In the genomic region with DNA sequence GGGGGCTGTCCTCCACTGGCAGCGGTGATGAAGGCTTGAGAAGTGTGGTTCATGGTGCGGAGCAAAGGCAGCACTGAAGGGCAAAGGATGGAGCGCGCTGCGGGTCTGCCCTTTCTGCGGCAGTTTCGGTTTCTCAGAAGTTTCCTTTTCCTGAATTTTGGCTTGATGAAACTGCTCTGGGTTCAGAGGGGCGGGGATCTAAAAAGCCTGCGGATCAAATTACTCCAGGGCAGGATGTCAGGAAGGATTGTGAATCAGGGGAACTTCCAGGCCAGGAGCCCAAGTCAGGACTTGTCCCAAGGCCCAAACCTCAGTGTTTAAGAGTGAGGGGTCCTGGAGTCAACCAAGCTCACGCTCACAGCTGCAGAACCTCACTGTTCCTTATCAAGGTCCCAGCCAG, we compare ENCODE assay signal across 8 mouse cellular contexts. TPM values are rescaled to one million over a fixed set of nuclear protein-coding genes. Genes with fewer than 3 reads are reported as not detected.
A peak's percentile ranks its signal among the peaks of the same experiment; 100 is the strongest.
DNase-seq lines count a peak whose midpoint lies in the region; ATAC-seq and TF ChIP-seq lines count a peak whose summit lies in the region.

A gene (minus strand): TSS at position 178 of the 400 bp plus-strand sequence.

- H3K4me3 ChIP-seq in C2C12 (ENCODE audit: insufficient read depth, poor library complexity, severe bottlenecking), result peak within 1 kb of the TSS; percentile 59
- H3K4me3 ChIP-seq in forebrain, embryonic 12.5 days (replicated peaks), result no peak within 1 kb of the TSS
- peak within 1 kb of the TSS; percentile 53 for H3K4me3 ChIP-seq in limb, embryonic 10.5 days
- peak within 1 kb of the TSS; percentile 29 for H3K4me3 ChIP-seq in midbrain, embryonic 10.5 days

- H3K9ac ChIP-seq in forebrain, embryonic 12.5 days, result no peak within 1 kb of the TSS

- WGBS in forebrain, embryonic 12.5 days, result 38% methylated on average over 10 of the region's 10 CpGs
- 11% methylated on average over 10 of the region's 10 CpGs for WGBS in limb, embryonic 10.5 days
- 40% methylated on average over 10 of the region's 10 CpGs for WGBS in midbrain, embryonic 10.5 days

- H3K27me3 ChIP-seq in C2C12 (ENCODE audit: control insufficient read depth, insufficient read depth, insufficient read length), result no peaks in the 10 kb centered on the region
- peaks cover 21% of the 10 kb centered on the region for H3K27me3 ChIP-seq in forebrain, embryonic 12.5 days
- no peaks in the 10 kb centered on the region for H3K27me3 ChIP-seq in limb, embryonic 10.5 days (ENCODE audit: low read depth, poor library complexity, severe bottlenecking)
- peaks cover 13% of the 10 kb centered on the region for H3K27me3 ChIP-seq in midbrain, embryonic 10.5 days (ENCODE audit: low read depth, poor library complexity, severe bottlenecking)

- intact Hi-C loops in heart, postnatal 25 days (cut with DNase I), result no loop called here

- no peaks in the 10 kb centered on the region for H3K9me3 ChIP-seq in forebrain, embryonic 12.5 days
- no peaks in the 10 kb centered on the region for H3K9me3 ChIP-seq in limb, embryonic 10.5 days (replicated peaks)
- no peaks in the 10 kb centered on the region for H3K9me3 ChIP-seq in midbrain, embryonic 10.5 days (replicated peaks)

- no peak for ATAC-seq in forebrain, embryonic 12.5 days (ENCODE audit: low FRiP score)
- no peak for ATAC-seq in frontal cortex, adult (ENCODE audit: low TSS enrichment)

- peak; percentile 69 to 88 for DNase-seq in adrenal gland, adult (ENCODE audit: inconsistent age in 2 of 2, low spot score in 1 of 2)
- peak; percentile 63 for DNase-seq in heart, postnatal 25 days (ENCODE audit: low spot score)
- DNase-seq in limb, embryonic 10.5 days (ENCODE audit: low spot score), result peak; percentile 64
- peak; percentile 17 for DNase-seq in midbrain, embryonic 10.5 days (ENCODE audit: low spot score)
- peak; percentile 52 for DNase-seq in testis, postnatal 10 days (ENCODE audit: low spot score)

- peak within 1 kb of the TSS; percentile 69 for H3ac ChIP-seq in C2C12 (ENCODE audit: control insufficient read depth, insufficient read length, low read depth)

- peaks cover 12% of the 10 kb centered on the region; the same call in 1 of the 2 replicates for H3K4me1 ChIP-seq in forebrain, embryonic 12.5 days
- H3K4me1 ChIP-seq in limb, embryonic 10.5 days, result peaks cover 35% of the 10 kb centered on the region
- H3K4me1 ChIP-seq in midbrain, embryonic 10.5 days, result peaks cover 27% of the 10 kb centered on the region

- peaks cover 6% of the 10 kb centered on the region for H3K36me3 ChIP-seq in C2C12 (ENCODE audit: control insufficient read depth, insufficient read depth)
- no peaks in the 10 kb centered on the region for H3K36me3 ChIP-seq in forebrain, embryonic 12.5 days (replicated peaks)
- no peaks in the 10 kb centered on the region for H3K36me3 ChIP-seq in limb, embryonic 10.5 days
- no peaks in the 10 kb centered on the region for H3K36me3 ChIP-seq in midbrain, embryonic 10.5 days

- no peak for TF ChIP-seq CTCF in C2C12 (IDR thresholded peaks at IDR 0.05; ENCODE audit: control insufficient read depth, insufficient read depth, insufficient read length)

- H3K79me2 ChIP-seq in C2C12 (ENCODE audit: control insufficient read depth, insufficient read depth), result peaks cover 14% of the 10 kb centered on the region

- no peak within 1 kb of the TSS for H3K27ac ChIP-seq in forebrain, embryonic 12.5 days
- H3K27ac ChIP-seq in limb, embryonic 10.5 days, result peak within 1 kb of the TSS; percentile 84
- peak within 1 kb of the TSS; percentile 39; the same call in 1 of the 2 replicates for H3K27ac ChIP-seq in midbrain, embryonic 10.5 days (replicated peaks)

- H3K79me3 ChIP-seq in C2C12 (ENCODE audit: low read depth), result peaks cover 11% of the 10 kb centered on the region

- 0 out of 2 replicates have a peak within 1 kb of the TSS, but pooled peaks have one; percentile 1 for H3K4me2 ChIP-seq in forebrain, embryonic 12.5 days

TF ChIP-seq in C2C12, 6 proteins besides CTCF, POLR2A, EP300 and RAD21:
- TF ChIP-seq FOSL1 (IDR thresholded peaks at IDR 0.05; ENCODE audit: insufficient read depth, low read length, poor library complexity, severe bottlenecking) (no peak), MAX (IDR thresholded peaks at IDR 0.05) (no peak), MYOD1 (IDR thresholded peaks at IDR 0.05; ENCODE audit: control insufficient read depth, insufficient read length, low read depth) (no peak), CEBPB (IDR thresholded peaks at IDR 0.05; ENCODE audit: low read depth) (no peak), USF1 (IDR thresholded peaks at IDR 0.05; ENCODE audit: low read depth) (no peak), MYOG (IDR thresholded peaks at IDR 0.05; ENCODE audit: control insufficient read depth, extremely low read depth, insufficient read length) (no peak)

RNA-seq across cellular contexts. Expression of the gene that starts here (rescaled TPM):
- polyA plus RNA-seq in C2C12 (2012; fragmentation: generic; extraction: Trizol), result 956 TPM
- 11.6 and 13.0 TPM in 2 replicates for polyA plus RNA-seq in forebrain, embryonic 12.5 days (2016; fragmentation: Nextera tagmentation; extraction: Ambion mirVana)
- total RNA-seq in heart, postnatal 25 days (2021), result 100 to 1,000 TPM; 102 to 111 TPM
- 54.0 and 56.4 TPM in 2 replicates for polyA plus RNA-seq in limb, embryonic 10.5 days (2016; fragmentation: Nextera tagmentation; extraction: Ambion mirVana)
- polyA plus RNA-seq in midbrain, embryonic 10.5 days (2016; fragmentation: Nextera tagmentation; extraction: Ambion mirVana), result 13.7 and 16.8 TPM in 2 replicates

Comparison
In these comparisons a context has a peak if more than half of its experiments do, and no peak if none do; other contexts are left out.
1. RNA of the gene that starts here (polyA plus RNA-seq): 956 TPM in C2C12 (single experiment); 54.0 to 56.4 TPM in limb, embryonic 10.5 days, 13.7 to 16.8 TPM in midbrain, embryonic 10.5 days and 11.6 to 13.0 TPM in forebrain, embryonic 12.5 days; every median in the first group is over 10 times any median in the second.
2. DNase-seq: peak in every context shown above with its lines; median percentile 78 in adrenal gland, adult; 64 in limb, embryonic 10.5 days; 63 in heart, postnatal 25 days; 52 in testis, postnatal 10 days; 17 in midbrain, embryonic 10.5 days.